Mouse (Mus musculus): ENCODE measurements at regions not wholly inside any gene's neighbourhood (a gene's known extent, or its start where the extent isn't known, plus 50 kb on each side); places are given as distances from the start of the nearest gene placed in this dataset.

DNA sequence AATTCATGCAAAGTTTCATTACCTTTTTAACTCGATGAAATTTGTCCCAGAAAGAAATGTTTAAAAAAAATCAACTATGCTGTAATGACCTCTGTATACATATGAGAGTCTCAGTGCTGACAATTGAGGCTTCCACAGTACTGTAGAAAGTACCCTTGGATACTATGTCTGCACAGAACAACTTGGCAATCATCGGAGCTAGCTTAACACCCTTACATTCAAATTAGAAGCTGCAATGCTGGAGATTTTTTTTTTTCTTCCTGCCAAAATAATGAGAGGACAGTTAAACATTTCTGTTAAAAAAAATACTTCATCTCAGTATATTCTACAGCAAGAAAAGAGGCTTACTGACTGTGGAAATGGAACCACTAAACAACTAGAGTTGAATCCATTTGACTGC, 452.1 kb upstream of the Cntn6 start:
- DNase-seq = no peak

DNA sequence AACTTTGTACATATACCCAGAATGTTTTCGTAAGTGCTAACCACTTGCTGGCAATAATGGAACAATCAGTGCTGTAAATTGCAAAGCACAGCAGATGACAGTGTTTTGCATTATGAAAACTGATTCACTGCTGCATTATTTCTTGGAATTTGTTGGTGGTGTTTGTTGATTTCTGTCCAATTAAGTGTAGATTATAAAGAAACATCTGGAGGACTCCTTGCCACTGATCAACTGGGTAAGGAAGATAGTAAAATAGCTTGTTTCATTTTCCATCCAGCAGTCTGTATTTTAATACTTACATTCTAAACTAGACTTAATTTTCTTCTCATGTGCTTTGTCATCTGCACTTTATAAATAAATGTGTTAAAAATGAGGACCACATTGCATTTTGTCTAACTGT, 436.6 kb upstream of the Cntn6 start:
- DNase-seq = no peak

DNA sequence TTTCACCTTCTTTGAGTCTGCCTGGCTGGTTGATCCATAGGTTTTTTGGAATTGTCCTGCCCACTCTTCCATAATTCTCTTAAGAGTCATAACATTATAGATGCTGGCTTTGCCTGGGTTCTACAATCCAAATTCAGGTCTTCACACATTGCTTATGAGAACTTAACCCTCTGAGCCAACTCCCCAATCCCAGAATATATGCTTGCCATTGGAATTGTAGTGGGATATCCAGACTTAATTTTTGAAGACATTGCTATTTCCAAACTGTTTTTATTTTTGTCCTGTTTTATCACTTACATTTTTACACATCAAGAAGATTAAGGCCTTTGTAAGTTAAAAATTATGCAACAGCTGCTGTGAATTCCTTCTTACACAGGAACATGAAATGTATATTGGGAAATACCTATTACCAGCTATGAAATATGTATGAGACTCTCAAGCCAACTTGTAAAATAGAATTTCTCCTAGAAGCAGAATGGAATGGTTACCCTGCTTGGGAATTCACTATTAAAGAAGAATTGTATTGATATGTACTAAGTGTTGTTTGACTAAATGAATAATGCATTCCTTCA, 430.8 kb upstream of the Cntn6 start:
- no peak for DNase-seq

DNA sequence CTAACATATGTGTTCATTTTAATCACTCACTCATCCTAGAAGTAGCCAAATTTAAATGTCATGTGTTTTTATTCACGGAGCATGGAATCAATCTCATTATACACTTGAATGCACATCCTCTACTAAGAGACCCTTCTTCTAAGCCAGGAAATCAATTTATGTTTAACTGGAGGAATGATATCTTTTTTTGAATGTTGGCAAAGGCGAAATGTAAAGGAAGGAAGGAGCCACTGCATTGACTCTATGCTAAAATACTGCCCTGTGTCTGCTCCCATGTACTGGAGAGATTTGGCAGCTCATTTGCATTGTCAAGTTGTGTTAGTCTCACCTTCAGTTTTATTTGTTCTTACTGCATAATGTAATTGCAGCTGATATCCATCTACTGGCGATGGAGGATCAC, 412.0 kb upstream of the Cntn6 start:
- DNase-seq = peak; percentile 8 to 31

DNA sequence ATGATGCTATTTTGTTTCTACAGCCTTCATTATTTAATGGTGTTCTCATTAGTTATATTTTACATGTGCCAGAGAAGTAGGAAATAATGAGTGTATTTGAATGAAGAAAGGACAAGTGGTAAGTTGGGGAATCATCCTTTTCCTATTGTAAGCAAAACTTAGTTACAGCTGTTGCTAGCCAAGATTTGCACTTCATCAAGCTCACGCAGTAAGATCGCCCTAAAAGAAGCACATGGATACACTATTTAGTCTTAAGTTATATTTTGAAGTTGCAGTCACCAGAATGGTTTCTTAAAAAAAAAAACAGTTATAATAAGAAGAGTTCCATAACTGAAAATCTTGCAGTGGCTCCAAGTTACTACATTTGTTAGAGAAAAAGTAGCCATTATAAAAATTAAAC, 410.3 kb upstream of the Cntn6 start:
- DNase-seq = no peak

DNA sequence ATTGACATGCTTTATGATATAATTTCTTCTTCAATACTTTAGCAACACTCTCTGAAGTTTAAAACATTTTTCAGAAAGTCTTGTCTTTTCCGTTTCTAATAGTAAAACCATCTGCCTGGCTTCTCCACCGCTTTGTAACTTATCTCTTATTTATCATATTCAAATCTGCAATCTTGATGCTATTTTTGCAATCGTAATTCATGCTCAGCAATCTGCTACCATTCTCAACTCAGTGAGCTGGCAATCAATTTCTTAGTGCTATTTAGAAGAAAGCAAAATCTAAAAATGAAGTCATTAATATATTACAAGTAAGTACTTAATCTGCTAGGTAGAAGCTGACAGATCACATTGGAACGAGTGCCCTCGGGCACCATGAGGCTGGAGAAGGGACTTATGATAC, 384.2 kb upstream of the Cntn6 start:
- no peak for DNase-seq

All from cerebellum, postnatal 14 days (tissue).